Mouse (Mus musculus) limb, embryonic 13.5 days (tissue): ENCODE measurements around the gene En2. TPM values are rescaled to one million over a fixed set of nuclear protein-coding genes. Genes with fewer than 3 reads are reported as not detected.

Experiments used
- ATAC-seq: fragments of 200-750 bp; cut with Nextera tagmentation; 2 replicates; pipeline ENCODE4 v1.8.0; 2017; ENCODE audit warnings: low read depth, moderate number of reproducible peaks, moderate TSS enrichment; ENCODE audit not compliant: low FRiP score
- H3K27ac ChIP-seq: fragments of 300-500 bp; sonication (generic); 2 replicates; pipeline ENCODE4 v1.5.1; 2015; ENCODE audit warnings: inconsistent platforms, mild to moderate bottlenecking, moderate library complexity
- H3K27me3 ChIP-seq: fragments of 300-500 bp; sonication (generic); 2 replicates; pipeline ENCODE4 v1.6.1; 2015; ENCODE audit warnings: mild to moderate bottlenecking, inconsistent platforms
- H3K36me3 ChIP-seq: fragments of 300-500 bp; sonication (generic); 2 replicates; pipeline ENCODE4 v1.6.1; 2015; ENCODE audit warnings: inconsistent platforms, mild to moderate bottlenecking, moderate library complexity
- H3K4me1 ChIP-seq: fragments of 300-500 bp; sonication (generic); 2 replicates; pipeline ENCODE4 v1.6.1; 2015; ENCODE audit warnings: inconsistent platforms
- H3K4me2 ChIP-seq: fragments of 300-500 bp; sonication (generic); replicated peaks from 2 replicates; pipeline ENCODE4 v1.6.1; 2015; ENCODE audit warnings: inconsistent platforms, mild to moderate bottlenecking, moderate library complexity
- H3K4me3 ChIP-seq: fragments of 300-500 bp; sonication (generic); 2 replicates; pipeline ENCODE4 v1.5.1; 2015; ENCODE audit warnings: moderate library complexity, mild to moderate bottlenecking, inconsistent platforms
- H3K9ac ChIP-seq: fragments of 300-500 bp; sonication (generic); 2 replicates; pipeline ENCODE4 v1.6.1; 2015; ENCODE audit warnings: mild to moderate bottlenecking, inconsistent platforms
- H3K9me3 ChIP-seq: fragments of 300-500 bp; sonication (generic); 2 replicates; pipeline ENCODE4 v1.6.1; 2016; ENCODE audit warnings: inconsistent platforms
- WGBS: fragments of 180-500 bp; shearing (Covaris S2); methylation state at CpG from one replicate; pipeline ENCODE4 v1.1.7; 2015; 5-methylcytosine and 5-hydroxymethylcytosine counted together
- polyA plus RNA-seq: library from polyadenylated mRNA; unstranded; fragments of >200 nt; fragmentation: Nextera tagmentation; extraction: Ambion mirVana; gene quantifications from 2 replicates; pipeline ENCODE4 v1.2.1, GENCODE M21; 2015

En2 gene
- polyA plus RNA-seq, 1 experiment from 2014 or later, result not detected

DNA sequence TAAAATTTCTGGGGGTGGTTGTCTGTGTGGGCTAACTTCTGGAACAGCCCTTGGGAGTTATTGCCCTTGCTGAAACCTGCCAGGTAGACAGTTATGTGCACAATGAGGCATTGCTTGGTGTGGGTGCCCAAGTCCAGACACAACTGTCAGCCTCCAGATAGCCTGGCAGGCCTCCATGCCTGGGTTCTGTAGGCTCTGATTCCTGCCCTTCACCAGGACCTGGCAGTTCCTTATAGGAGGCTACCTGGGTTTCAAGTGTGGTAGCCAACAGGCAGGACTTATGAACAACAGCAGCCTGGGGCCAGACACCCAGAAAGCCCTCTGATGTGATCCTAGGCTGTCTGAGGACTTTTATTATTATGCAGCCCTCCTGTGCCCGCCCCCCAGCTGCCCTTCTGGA is 1.6 kb upstream of the En2 start:
- Histone ChIP-seq H3K9me3 (no peaks in the 10 kb centered on the region), H3K27ac (no peak overlapping the region), H3K27me3 (peaks cover 99% of the 10 kb centered on the region), H3K4me2 (no peak overlapping the region), H3K4me3 (no peak overlapping the region), H3K4me1 (peaks cover 22% of the 10 kb centered on the region), H3K9ac (no peak overlapping the region), H3K36me3 (no peaks in the 10 kb centered on the region)
- 13% methylated on average over 1 of the region's 1 CpGs for WGBS
- ATAC-seq, result no peak

GRCm38 (mm10) chr5:28166256-28167231 is 1.1 kb downstream of the En2 start:
- Histone ChIP-seq H3K9me3 (no peaks in the 10 kb centered on the region), H3K27me3 (peaks cover 96% of the 10 kb centered on the region), H3K4me2 (peak overlapping the region; percentile 93), H3K4me1 (peaks cover 22% of the 10 kb centered on the region), H3K9ac (peak overlapping the region; percentile 43), H3K27ac (no peak overlapping the region), H3K36me3 (no peaks in the 10 kb centered on the region), H3K4me3 (peak overlapping the region; percentile 48)
- WGBS, result under 1% methylated on average over 110 of the region's 111 CpGs
- no peak for ATAC-seq

GRCm38 (mm10) chr5:28167611-28168252 is 2.2 kb downstream of the En2 start:
- Histone ChIP-seq H3K9me3 (no peaks in the 10 kb centered on the region), H3K9ac (no peak overlapping the region), H3K27ac (no peak overlapping the region), H3K4me2 (no peak overlapping the region), H3K27me3 (peaks cover 95% of the 10 kb centered on the region), H3K4me3 (no peak overlapping the region), H3K4me1 (peaks cover 22% of the 10 kb centered on the region), H3K36me3 (no peaks in the 10 kb centered on the region)
- ATAC-seq, result no peak
- WGBS, result under 1% methylated on average over 29 of the region's 29 CpGs

GRCm38 (mm10) chr5:28168253-28169165 is 3.0 kb downstream of the En2 start:
- Histone ChIP-seq H3K4me3 (peak overlapping the region; percentile 0; the same call in 1 of the 2 replicates), H3K4me2 (no peak overlapping the region)
- WGBS, result 1% methylated on average over 36 of the region's 36 CpGs

DNA sequence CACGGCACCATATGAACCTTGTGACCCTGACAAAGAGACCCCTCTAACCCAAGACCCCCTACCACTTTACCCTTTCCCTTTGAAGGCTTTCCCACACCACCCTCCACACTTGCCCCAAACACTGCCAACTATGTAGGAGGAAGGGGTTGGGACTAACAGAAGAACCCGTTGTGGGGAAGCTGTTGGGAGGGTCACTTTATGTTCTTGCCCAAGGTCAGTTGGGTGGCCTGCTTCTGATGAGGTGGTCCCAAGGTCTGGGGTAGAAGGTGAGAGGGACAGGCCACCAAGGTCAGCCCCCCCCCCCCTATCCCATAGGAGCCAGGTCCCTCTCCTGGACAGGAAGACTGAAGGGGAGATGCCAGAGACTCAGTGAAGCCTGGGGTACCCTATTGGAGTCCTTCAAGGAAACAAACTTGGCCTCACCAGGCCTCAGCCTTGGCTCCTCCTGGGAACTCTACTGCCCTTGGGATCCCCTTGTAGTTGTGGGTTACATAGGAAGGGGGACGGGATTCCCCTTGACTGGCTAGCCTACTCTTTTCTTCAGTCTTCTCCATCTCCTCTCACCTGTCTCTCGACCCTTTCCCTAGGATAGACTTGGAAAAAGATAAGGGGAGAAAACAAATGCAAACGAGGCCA is 3.8 kb downstream of the En2 start:
- H3K27me3 ChIP-seq, result peaks cover 95% of the 10 kb centered on the region
- no peak for ATAC-seq
- H3K27ac ChIP-seq, result no peak overlapping the region
- H3K4me3 ChIP-seq, result 0 out of 2 replicates have a peak overlapping the region, but pooled peaks have one; percentile 0
- H3K4me2 ChIP-seq, result no peak overlapping the region
- 8% methylated on average over 5 of the region's 5 CpGs for WGBS
- no peaks in the 10 kb centered on the region for H3K9me3 ChIP-seq
- H3K4me1 ChIP-seq, result peaks cover 22% of the 10 kb centered on the region
- no peak overlapping the region for H3K9ac ChIP-seq
- no peaks in the 10 kb centered on the region for H3K36me3 ChIP-seq

More at GRCm38 (mm10) chr5:28168253-28169165, 3.0 kb downstream of the En2 start:
- Histone ChIP-seq H3K4me1 (peaks cover 22% of the 10 kb centered on the region), H3K9ac (no peak overlapping the region), H3K9me3 (no peaks in the 10 kb centered on the region), H3K27ac (no peak overlapping the region), H3K36me3 (no peaks in the 10 kb centered on the region), H3K27me3 (peaks cover 95% of the 10 kb centered on the region)
- ATAC-seq, result no peak

- Histone ChIP-seq H3K9me3 (no peaks in the 10 kb centered on the region), H3K9ac (no peak overlapping the region), H3K4me3 (no peak overlapping the region), H3K36me3 (no peaks in the 10 kb centered on the region), H3K27me3 (peaks cover 95% of the 10 kb centered on the region), H3K4me2 (no peak overlapping the region), H3K27ac (no peak overlapping the region), H3K4me1 (peaks cover 19% of the 10 kb centered on the region)
- WGBS, result 1% methylated on average over 17 of the region's 17 CpGs
- ATAC-seq, result no peak
Measured at GRCm38 (mm10) chr5:28170081-28170480, 4.6 kb downstream of the En2 start.

- Histone ChIP-seq H3K4me3 (no peak overlapping the region), H3K27ac (no peak overlapping the region), H3K9ac (no peak overlapping the region), H3K27me3 (peaks cover 95% of the 10 kb centered on the region), H3K4me1 (peaks cover 12% of the 10 kb centered on the region), H3K36me3 (no peaks in the 10 kb centered on the region), H3K4me2 (no peak overlapping the region), H3K9me3 (no peaks in the 10 kb centered on the region)
- ATAC-seq, result no peak
- WGBS, result under 1% methylated on average over 19 of the region's 19 CpGs
Measured at GRCm38 (mm10) chr5:28170892-28171291, 5.4 kb downstream of the En2 start.

DNA sequence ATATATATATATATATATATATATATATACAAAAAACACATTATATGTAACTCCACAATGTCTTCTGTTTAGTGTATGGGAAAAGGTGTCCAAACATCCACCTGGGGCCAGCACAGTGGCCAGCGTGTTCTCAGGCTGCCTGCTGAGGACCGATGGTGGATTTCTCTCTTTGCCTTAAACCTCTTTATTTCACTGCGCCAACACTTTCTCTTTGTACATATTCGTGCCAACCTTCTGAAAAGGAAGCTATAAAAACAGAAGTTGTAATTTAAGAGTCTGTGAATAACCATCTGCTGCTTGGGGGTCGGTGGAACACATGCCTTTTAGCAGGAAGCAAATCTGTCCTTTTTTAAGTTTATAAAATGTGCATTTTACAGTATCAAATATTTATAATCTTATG is 6.2 kb downstream of the En2 start:
- no peak overlapping the region for H3K9ac ChIP-seq
- 10% methylated on average over 5 of the region's 5 CpGs for WGBS
- H3K4me2 ChIP-seq, result no peak overlapping the region
- H3K9me3 ChIP-seq, result no peaks in the 10 kb centered on the region
- no peak overlapping the region for H3K4me3 ChIP-seq
- no peaks in the 10 kb centered on the region for H3K36me3 ChIP-seq
- H3K27ac ChIP-seq, result no peak overlapping the region
- no peak for ATAC-seq
- H3K4me1 ChIP-seq, result peaks cover 5% of the 10 kb centered on the region
- H3K27me3 ChIP-seq, result peaks cover 95% of the 10 kb centered on the region

- Histone ChIP-seq H3K9me3 (no peaks in the 10 kb centered on the region), H3K36me3 (no peaks in the 10 kb centered on the region), H3K9ac (no peak overlapping the region), H3K4me1 (no peaks in the 10 kb centered on the region), H3K4me2 (no peak overlapping the region), H3K27me3 (peaks cover 95% of the 10 kb centered on the region), H3K4me3 (no peak overlapping the region), H3K27ac (no peak overlapping the region)
- no peak for ATAC-seq
- 2% methylated on average over 8 of the region's 8 CpGs for WGBS
Measured at GRCm38 (mm10) chr5:28172261-28172920, 6.9 kb downstream of the En2 start.

- Histone ChIP-seq H3K9me3 (no peaks in the 10 kb centered on the region), H3K36me3 (no peaks in the 10 kb centered on the region), H3K9ac (no peak overlapping the region), H3K27ac (no peak overlapping the region), H3K4me3 (no peak overlapping the region), H3K4me1 (no peaks in the 10 kb centered on the region), H3K27me3 (peaks cover 95% of the 10 kb centered on the region), H3K4me2 (no peak overlapping the region)
- 4% methylated on average over 4 of the region's 4 CpGs for WGBS
- ATAC-seq, result no peak
Measured at GRCm38 (mm10) chr5:28172921-28173670, 7.6 kb downstream of the En2 start.
